In genomic region chr2:135165512-135165911, GRCm38 (mm10) we compare ENCODE assay signal across 24 mouse cellular contexts.
DNase-seq lines count a peak whose midpoint lies in the region; ATAC-seq and TF ChIP-seq lines count a peak whose summit lies in the region.
"Had no signal": no experiment of that assay in that cellular context is flagged by ENCODE, and none has a peak within 500 bp of the region (broad histone marks: within the 10 kb centered on the region; RNA-seq: fewer than 3 reads in every experiment).

No protein-coding gene starts in this region.

- no peak overlapping the region for H3K27ac ChIP-seq in forebrain, embryonic 14.5 days (ENCODE audit: low read depth, low read length)
- H3K27ac ChIP-seq in forebrain, embryonic 13.5 days: no peak overlapping the region
- H3K27ac ChIP-seq in forebrain, postnatal 0 days (ENCODE audit: low read depth, low read length): no peak overlapping the region
- no peak overlapping the region for H3K27ac ChIP-seq in forebrain, embryonic 10.5 days
- H3K27ac ChIP-seq: embryonic facial prominence, embryonic 13.5 days; embryonic facial prominence, embryonic 15.5 days had no signal

- H3K4me1 ChIP-seq in forebrain, embryonic 14.5 days (ENCODE audit: control insufficient read depth, insufficient read depth, low read length): no peaks in the 10 kb centered on the region
- H3K4me1 ChIP-seq in forebrain, embryonic 13.5 days: no peaks in the 10 kb centered on the region
- no peaks in the 10 kb centered on the region for H3K4me1 ChIP-seq in forebrain, postnatal 0 days (ENCODE audit: insufficient read depth)
- no peaks in the 10 kb centered on the region for H3K4me1 ChIP-seq in forebrain, embryonic 10.5 days
- H3K4me1 ChIP-seq: embryonic facial prominence, embryonic 13.5 days; embryonic facial prominence, embryonic 15.5 days had no signal

- no peaks in the 10 kb centered on the region for H3K27me3 ChIP-seq in forebrain, embryonic 14.5 days (replicated peaks; ENCODE audit: control insufficient read depth, insufficient read depth, low read length)
- H3K27me3 ChIP-seq in forebrain, embryonic 13.5 days: no peaks in the 10 kb centered on the region
- H3K27me3 ChIP-seq in forebrain, postnatal 0 days (ENCODE audit: insufficient read depth, low read length): no peaks in the 10 kb centered on the region
- H3K27me3 ChIP-seq in forebrain, embryonic 10.5 days (ENCODE audit: poor library complexity, severe bottlenecking): no peaks in the 10 kb centered on the region
- H3K27me3 ChIP-seq: CH12.LX; embryonic facial prominence, embryonic 13.5 days; embryonic facial prominence, embryonic 15.5 days had no signal

- no peaks in the 10 kb centered on the region for H3K9me3 ChIP-seq in forebrain, embryonic 14.5 days (replicated peaks; ENCODE audit: control insufficient read depth, low read length)
- H3K9me3 ChIP-seq in forebrain, embryonic 13.5 days (replicated peaks): no peaks in the 10 kb centered on the region
- no peaks in the 10 kb centered on the region for H3K9me3 ChIP-seq in forebrain, postnatal 0 days (ENCODE audit: low read length)
- no peaks in the 10 kb centered on the region for H3K9me3 ChIP-seq in forebrain, embryonic 10.5 days
- H3K9me3 ChIP-seq: embryonic facial prominence, embryonic 13.5 days; embryonic facial prominence, embryonic 15.5 days; G1E had no signal

- H3K36me3 ChIP-seq in forebrain, embryonic 14.5 days (ENCODE audit: control insufficient read depth, insufficient read depth, low read length): no peaks in the 10 kb centered on the region
- H3K36me3 ChIP-seq in forebrain, embryonic 13.5 days (ENCODE audit: poor library complexity, severe bottlenecking): no peaks in the 10 kb centered on the region
- no peaks in the 10 kb centered on the region for H3K36me3 ChIP-seq in forebrain, postnatal 0 days (ENCODE audit: insufficient read depth)
- H3K36me3 ChIP-seq in forebrain, embryonic 10.5 days (replicated peaks): no peaks in the 10 kb centered on the region
- H3K36me3 ChIP-seq: embryonic facial prominence, embryonic 13.5 days; embryonic facial prominence, embryonic 15.5 days; G1E had no signal

- no peak for TF ChIP-seq CTCF in forebrain, postnatal 0 days (IDR thresholded peaks at IDR 0.05; ENCODE audit: low read depth)
- TF ChIP-seq CTCF in brain, embryonic 14.5 days (IDR thresholded peaks at IDR 0.05; ENCODE audit: borderline replicate concordance, extremely low read depth, insufficient read depth, insufficient read length): no peak

- no peak overlapping the region for H3K4me2 ChIP-seq in forebrain, embryonic 14.5 days (ENCODE audit: low read length)
- H3K4me2 ChIP-seq in forebrain, embryonic 13.5 days: no peak overlapping the region
- H3K4me2 ChIP-seq in forebrain, postnatal 0 days (ENCODE audit: low read depth): no peak overlapping the region
- H3K4me2 ChIP-seq: embryonic facial prominence, embryonic 13.5 days; embryonic facial prominence, embryonic 15.5 days had no signal

- no peak overlapping the region for H3K9ac ChIP-seq in forebrain, embryonic 14.5 days (ENCODE audit: low read length)
- no peak overlapping the region for H3K9ac ChIP-seq in forebrain, embryonic 13.5 days
- H3K9ac ChIP-seq in forebrain, postnatal 0 days: no peak overlapping the region
- H3K9ac ChIP-seq: embryonic facial prominence, embryonic 13.5 days; embryonic facial prominence, embryonic 15.5 days had no signal

- WGBS in forebrain, embryonic 14.5 days: 80% methylated on average over 3 of the region's 3 CpGs
- WGBS in forebrain, embryonic 13.5 days: 78% methylated on average over 3 of the region's 3 CpGs
- WGBS in forebrain, postnatal 0 days: 74% methylated on average over 3 of the region's 3 CpGs
- 91% methylated on average over 3 of the region's 3 CpGs for WGBS in forebrain, embryonic 10.5 days

- ATAC-seq in forebrain, embryonic 14.5 days: no peak
- ATAC-seq in forebrain, embryonic 13.5 days: no peak
- peak; percentile 69; the same call in 1 of the 2 replicates for ATAC-seq in forebrain, postnatal 0 days
- ATAC-seq: activated CD4-positive, CD25-positive, alpha-beta regulatory T cell, adult 4 months; CD4-positive, CD25-positive, alpha-beta regulatory T cell, adult 4 months; Patski had no signal

- TF ChIP-seq POLR2A in brain, embryonic 14.5 days (IDR thresholded peaks at IDR 0.05; ENCODE audit: borderline replicate concordance, extremely low read depth, insufficient read depth, insufficient read length, poor library complexity, severe bottlenecking): no peak

- no peak overlapping the region for H3K4me3 ChIP-seq in forebrain, embryonic 14.5 days (ENCODE audit: low read depth, low read length)
- no peak overlapping the region for H3K4me3 ChIP-seq in forebrain, embryonic 13.5 days
- no peak overlapping the region for H3K4me3 ChIP-seq in forebrain, postnatal 0 days (ENCODE audit: low read depth, low read length)
- H3K4me3 ChIP-seq in forebrain, embryonic 10.5 days: no peak overlapping the region
- H3K4me3 ChIP-seq: embryonic facial prominence, embryonic 13.5 days; embryonic facial prominence, embryonic 15.5 days; erythroblast, embryonic 14.5 days had no signal

- peak; percentile 14 for DNase-seq in forebrain, embryonic 14.5 days (ENCODE audit: low spot score)
- no peak for DNase-seq in forebrain, postnatal 0 days
- DNase-seq in forebrain, embryonic 10.5 days (ENCODE audit: extremely low spot score, low spot score): no peak
- peak; percentile 35 for DNase-seq in brain, embryonic 14.5 days (ENCODE audit: low read depth)
- DNase-seq: adrenal gland, adult 8-10 months; adrenal gland, postnatal 14 days; adrenal gland, postnatal 36 days; B cell, adult 2 months; cerebellum, adult 11 months; cerebellum, adult 18-20 months; cerebellum, adult 8-10 months; cerebellum, adult 9-11 months; cerebellum, postnatal 14 days; cerebellum, postnatal 36 days; embryo, embryonic 11 days had no signal

Comparison
In these comparisons a context has a peak if more than half of its experiments do, and no peak if none do; other contexts are left out.
1. DNase-seq: peak in forebrain, embryonic 14.5 days (single experiment) and brain, embryonic 14.5 days (single experiment); none in forebrain, postnatal 0 days (single experiment) and forebrain, embryonic 10.5 days (single experiment).